Mouse (Mus musculus): ENCODE results near the gene S100a5. TPM values are rescaled to one million over a fixed set of nuclear protein-coding genes. Genes with fewer than 3 reads are reported as not detected.

The S100a5 gene
- total and polyA plus RNA-seq, 2 experiments from 2014 or later, result not detected

GRCm38 (mm10) chr3:90623435-90624071 lies 15.2 kb downstream of the S100a5 start:
- Histone ChIP-seq H3K4me1 (ENCODE audit: insufficient read depth, low read length) (peaks cover 8% of the 10 kb centered on the region; the same call in 1 of the 2 replicates), H3K4me3 (ENCODE audit: low read length) (no peak overlapping the region), H3K9ac (replicated peaks; ENCODE audit: low read length) (no peak overlapping the region), H3K4me2 (ENCODE audit: low read depth, low read length) (no peak overlapping the region), H3K27ac (no peak overlapping the region), H3K27me3 (ENCODE audit: insufficient read depth, low read length) (no peaks in the 10 kb centered on the region), H3K9me3 (ENCODE audit: low read length) (no peaks in the 10 kb centered on the region), H3K36me3 (ENCODE audit: insufficient read depth, low read length) (no peaks in the 10 kb centered on the region)
- no peak for TF ChIP-seq CTCF (IDR thresholded peaks at IDR 0.05; ENCODE audit: low read depth)
- 0% methylated on average over 2 of the region's 2 CpGs for WGBS
- DNase-seq (ENCODE audit: low spot score) (peak; percentile 76), ATAC-seq (peak; percentile 55; the same call in 1 of the 2 replicates)

GRCm38 (mm10) chr3:90625496-90625895 lies 17.2 kb downstream of the S100a5 start:
- no peak overlapping the region for H3K9ac ChIP-seq (replicated peaks; ENCODE audit: low read length)
- ATAC-seq (no peak), DNase-seq (ENCODE audit: low spot score) (no peak)
- no peak overlapping the region for H3K27ac ChIP-seq
- H3K4me1 ChIP-seq (ENCODE audit: insufficient read depth, low read length), result peaks cover 8% of the 10 kb centered on the region; the same call in 1 of the 2 replicates
- H3K27me3 ChIP-seq (ENCODE audit: insufficient read depth, low read length), result no peaks in the 10 kb centered on the region
- H3K4me3 ChIP-seq (ENCODE audit: low read length), result no peak overlapping the region
- no peaks in the 10 kb centered on the region for H3K9me3 ChIP-seq (ENCODE audit: low read length)
- WGBS, result 64% methylated on average over 5 of the region's 5 CpGs
- TF ChIP-seq CTCF (IDR thresholded peaks at IDR 0.05; ENCODE audit: low read depth), result no peak
- H3K36me3 ChIP-seq (ENCODE audit: insufficient read depth, low read length), result no peaks in the 10 kb centered on the region
- no peak overlapping the region for H3K4me2 ChIP-seq (ENCODE audit: low read depth, low read length)

- Histone ChIP-seq H3K9ac (replicated peaks; ENCODE audit: low read length) (no peak overlapping the region), H3K4me3 (ENCODE audit: low read length) (no peak overlapping the region), H3K4me2 (ENCODE audit: low read depth, low read length) (no peak overlapping the region), H3K27me3 (ENCODE audit: insufficient read depth, low read length) (no peaks in the 10 kb centered on the region), H3K9me3 (ENCODE audit: low read length) (no peaks in the 10 kb centered on the region), H3K4me1 (ENCODE audit: insufficient read depth, low read length) (peaks cover 8% of the 10 kb centered on the region; the same call in 1 of the 2 replicates), H3K27ac (no peak overlapping the region), H3K36me3 (ENCODE audit: insufficient read depth, low read length) (no peaks in the 10 kb centered on the region)
- TF ChIP-seq CTCF (IDR thresholded peaks at IDR 0.05; ENCODE audit: low read depth), result no peak
- WGBS, result 78% methylated on average over 9 of the region's 9 CpGs
- ATAC-seq, result no peak
- DNase-seq (ENCODE audit: low spot score), result no peak
Measured at GRCm38 (mm10) chr3:90626266-90627021, 18.1 kb downstream of the S100a5 start.

GRCm38 (mm10) chr3:90627366-90627765 lies 19.0 kb downstream of the S100a5 start:
- peaks cover 8% of the 10 kb centered on the region; the same call in 1 of the 2 replicates for H3K4me1 ChIP-seq (ENCODE audit: insufficient read depth, low read length)
- no peak overlapping the region for H3K9ac ChIP-seq (replicated peaks; ENCODE audit: low read length)
- H3K9me3 ChIP-seq (ENCODE audit: low read length), result no peaks in the 10 kb centered on the region
- no peak overlapping the region for H3K4me3 ChIP-seq (ENCODE audit: low read length)
- no peak overlapping the region for H3K4me2 ChIP-seq (ENCODE audit: low read depth, low read length)
- no peak for TF ChIP-seq CTCF (IDR thresholded peaks at IDR 0.05; ENCODE audit: low read depth)
- no peak overlapping the region for H3K27ac ChIP-seq
- ATAC-seq (no peak), DNase-seq (ENCODE audit: low spot score) (no peak)
- no peaks in the 10 kb centered on the region for H3K27me3 ChIP-seq (ENCODE audit: insufficient read depth, low read length)
- 95% methylated on average over 5 of the region's 5 CpGs for WGBS
- no peaks in the 10 kb centered on the region for H3K36me3 ChIP-seq (ENCODE audit: insufficient read depth, low read length)

- H3K4me1 ChIP-seq (ENCODE audit: insufficient read depth, low read length), result peaks cover 8% of the 10 kb centered on the region; the same call in 1 of the 2 replicates
- DNase-seq (ENCODE audit: low spot score) (peak; percentile 40), ATAC-seq (peak; percentile 70)
- no peaks in the 10 kb centered on the region for H3K36me3 ChIP-seq (ENCODE audit: insufficient read depth, low read length)
- no peak overlapping the region for H3K4me3 ChIP-seq (ENCODE audit: low read length)
- H3K4me2 ChIP-seq (ENCODE audit: low read depth, low read length), result no peak overlapping the region
- no peak overlapping the region for H3K9ac ChIP-seq (replicated peaks; ENCODE audit: low read length)
- no peaks in the 10 kb centered on the region for H3K27me3 ChIP-seq (ENCODE audit: insufficient read depth, low read length)
- no peak overlapping the region for H3K27ac ChIP-seq
- TF ChIP-seq CTCF (IDR thresholded peaks at IDR 0.05; ENCODE audit: low read depth), result peak; percentile 79
- 61% methylated on average over 4 of the region's 4 CpGs for WGBS
- H3K9me3 ChIP-seq (ENCODE audit: low read length), result no peaks in the 10 kb centered on the region
Measured at GRCm38 (mm10) chr3:90627807-90628206, 19.5 kb downstream of the S100a5 start.

- H3K27ac ChIP-seq, result no peak overlapping the region
- DNase-seq (ENCODE audit: low spot score) (no peak), ATAC-seq (no peak)
- H3K9ac ChIP-seq (replicated peaks; ENCODE audit: low read length), result no peak overlapping the region
- H3K4me1 ChIP-seq (ENCODE audit: insufficient read depth, low read length), result no peaks in the 10 kb centered on the region
- no peaks in the 10 kb centered on the region for H3K9me3 ChIP-seq (ENCODE audit: low read length)
- no peaks in the 10 kb centered on the region for H3K36me3 ChIP-seq (ENCODE audit: insufficient read depth, low read length)
- WGBS, result 77% methylated on average over 2 of the region's 2 CpGs
- H3K4me3 ChIP-seq (ENCODE audit: low read length), result no peak overlapping the region
- no peak for TF ChIP-seq CTCF (IDR thresholded peaks at IDR 0.05; ENCODE audit: low read depth)
- H3K27me3 ChIP-seq (ENCODE audit: insufficient read depth, low read length), result no peaks in the 10 kb centered on the region
- H3K4me2 ChIP-seq (ENCODE audit: low read depth, low read length), result no peak overlapping the region
Measured at GRCm38 (mm10) chr3:90629298-90629697, 21.0 kb downstream of the S100a5 start.

- no peak for DNase-seq (ENCODE audit: low spot score)
- H3K4me3 ChIP-seq (ENCODE audit: low read length), result no peak overlapping the region
- no peak for TF ChIP-seq CTCF (IDR thresholded peaks at IDR 0.05; ENCODE audit: low read depth)
- H3K27ac ChIP-seq, result no peak overlapping the region
- 84% methylated on average over 2 of the region's 2 CpGs for WGBS
- no peak overlapping the region for H3K4me2 ChIP-seq (ENCODE audit: low read depth, low read length)
- no peak for ATAC-seq
- H3K9ac ChIP-seq (replicated peaks; ENCODE audit: low read length), result no peak overlapping the region
- no peaks in the 10 kb centered on the region for H3K36me3 ChIP-seq (ENCODE audit: insufficient read depth, low read length)
- no peaks in the 10 kb centered on the region for H3K27me3 ChIP-seq (ENCODE audit: insufficient read depth, low read length)
- no peaks in the 10 kb centered on the region for H3K4me1 ChIP-seq (ENCODE audit: insufficient read depth, low read length)
- H3K9me3 ChIP-seq (ENCODE audit: low read length), result no peaks in the 10 kb centered on the region
Measured at GRCm38 (mm10) chr3:90631984-90632383, 23.7 kb downstream of the S100a5 start.

Measured in hindbrain, postnatal 0 days (tissue).